Mouse (Mus musculus) bone marrow, adult 2 months (tissue): ENCODE data around the gene Adcy4.

ENCODE experiments used
- CTCF ChIP-seq: fragments of 200-500 bp; IDR thresholded peaks from 2 replicates; pipeline ENCODE4 v1.5.1; 2011; ENCODE audit warnings: low read length, control low read depth; ENCODE audit not compliant: control insufficient read depth, insufficient read depth
- POLR2A ChIP-seq: fragments of 200-500 bp; IDR thresholded peaks from 2 replicates; pipeline ENCODE4 v1.6.1; 2011; ENCODE audit warnings: low read depth, mild to moderate bottlenecking, control low read depth, low read length, borderline replicate concordance; ENCODE audit not compliant: control insufficient read depth

- no peak for TF ChIP-seq CTCF
- no peak for TF ChIP-seq POLR2A
These were observed 10.1 kb upstream of the Adcy4 start for GRCm38 (mm10) chr14:55793946-55794345.
